Mouse (Mus musculus) myocyte (in vitro differentiated cells): ENCODE data around the gene Cadm2.

Experiments used
- CEBPB ChIP-seq: IDR thresholded peaks from 2 replicates; pipeline ENCODE4 v1.6.1; 2011; ENCODE audit warnings: mild to moderate bottlenecking, moderate library complexity; ENCODE audit not compliant: poor library complexity, insufficient read depth, severe bottlenecking
- E2F4 ChIP-seq: IDR thresholded peaks from one replicate; pipeline ENCODE4 v1.6.1; 2011; ENCODE audit warnings: mild to moderate bottlenecking, control low read depth, moderate library complexity; ENCODE audit not compliant: insufficient read depth
- MAX ChIP-seq: IDR thresholded peaks from one replicate; pipeline ENCODE4 v1.6.1; 2011; ENCODE audit warnings: low read depth, mild to moderate bottlenecking, control low read depth
- MYOD1 ChIP-seq, 3 experiments: IDR thresholded peaks; one replicate each; pipeline ENCODE4 v1.6.1; 2011; ENCODE audit warnings: control low read depth in 2 of 3, low read depth in 2 of 3, mild to moderate bottlenecking in 2 of 3, moderate library complexity in 1 of 3; ENCODE audit not compliant: insufficient read length in 2 of 3, control insufficient read depth in 1 of 3
- MYOG ChIP-seq, 3 experiments: IDR thresholded peaks; one replicate each; pipeline ENCODE4 v1.6.1; 2011; ENCODE audit warnings: control low read depth in 2 of 3, low read depth in 2 of 3, mild to moderate bottlenecking in 2 of 3; ENCODE audit not compliant: insufficient read length in 2 of 3, control insufficient read depth in 1 of 3, insufficient read depth in 1 of 3
- POLR2A ChIP-seq: IDR thresholded peaks from one replicate; pipeline ENCODE4 v1.6.1; 2011; ENCODE audit warnings: low read depth, mild to moderate bottlenecking, control low read depth, moderate library complexity; ENCODE audit not compliant: insufficient read length
- POLR2AphosphoS2 ChIP-seq: IDR thresholded peaks from one replicate; pipeline ENCODE4 v1.6.1; 2011; ENCODE audit warnings: low read depth, control low read depth; ENCODE audit not compliant: insufficient read length
- REST ChIP-seq: IDR thresholded peaks from one replicate; pipeline ENCODE4 v1.6.1; 2011; ENCODE audit warnings: mild to moderate bottlenecking, control low read depth, moderate library complexity; ENCODE audit not compliant: insufficient read depth, insufficient read length
- SRF ChIP-seq: IDR thresholded peaks from one replicate; pipeline ENCODE4 v1.6.1; 2011; ENCODE audit warnings: low read depth; ENCODE audit not compliant: control insufficient read depth, insufficient read length
- TCF12 ChIP-seq: IDR thresholded peaks from one replicate; pipeline ENCODE4 v1.6.1; 2011; ENCODE audit warnings: mild to moderate bottlenecking, control low read depth; ENCODE audit not compliant: poor library complexity, insufficient read depth, severe bottlenecking
- TCF3 ChIP-seq: IDR thresholded peaks from one replicate; pipeline ENCODE4 v1.6.1; 2011; ENCODE audit warnings: low read depth, control low read depth; ENCODE audit not compliant: insufficient read length
- USF1 ChIP-seq: IDR thresholded peaks from one replicate; pipeline ENCODE4 v1.6.1; 2011; ENCODE audit warnings: low read depth, mild to moderate bottlenecking, control low read depth, moderate library complexity

DNA sequence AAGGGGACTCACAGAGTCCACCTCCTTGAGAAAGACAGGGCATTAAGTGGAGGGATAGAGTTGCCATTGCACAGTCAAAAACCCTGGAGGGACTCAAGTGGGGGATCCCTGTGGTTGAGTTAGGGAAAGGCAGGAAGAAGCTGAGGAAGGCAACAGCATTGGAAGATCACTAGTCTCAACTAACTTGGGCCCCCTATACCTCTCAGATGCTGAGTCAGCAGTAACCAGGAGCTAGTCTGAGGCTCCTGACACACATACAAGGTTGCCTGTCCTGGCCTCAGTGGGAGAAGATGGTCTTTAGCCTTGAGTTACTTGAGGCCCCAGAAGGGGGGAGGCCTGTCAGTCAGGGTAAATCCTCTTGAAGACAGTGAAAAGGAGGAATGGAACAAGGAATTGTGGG, 417.4 kb downstream of the Cadm2 start:
- TF ChIP-seq POLR2A: no peak
- TF ChIP-seq USF1: no peak
- no peak for TF ChIP-seq POLR2AphosphoS2
- no peak for TF ChIP-seq TCF12
- no peak for TF ChIP-seq CEBPB
- TF ChIP-seq MYOD1 (IDR thresholded peaks at IDR 0.05; ENCODE audit: control insufficient read depth in 1 of 3, insufficient read length in 2 of 3, low read depth in 2 of 3): no peak
- TF ChIP-seq MAX: no peak
- no peak for TF ChIP-seq MYOG (IDR thresholded peaks at IDR 0.05; ENCODE audit: control insufficient read depth in 1 of 3, insufficient read depth in 1 of 3, insufficient read length in 2 of 3, low read depth in 2 of 3)
- TF ChIP-seq E2F4: no peak
- TF ChIP-seq REST: no peak
- TF ChIP-seq TCF3: no peak
- TF ChIP-seq SRF: no peak
